Mouse (Mus musculus) heart, embryonic 15.5 days (tissue): ENCODE measurements around the gene Draxin. TPM values are rescaled to one million over a fixed set of nuclear protein-coding genes. Genes with fewer than 3 reads are reported as not detected.

Experiments
- ATAC-seq: fragments of 200-750 bp; cut with Nextera tagmentation; replicated peaks from 2 replicates; pipeline ENCODE4 v1.8.0; 2017; ENCODE audit warnings: low read depth, moderate TSS enrichment; ENCODE audit not compliant: insufficient number of reproducible peaks, insufficient read depth, low FRiP score
- H3K27ac ChIP-seq: fragments of 300-500 bp; sonication (generic); 2 replicates; pipeline ENCODE4 v1.5.1; 2015; ENCODE audit warnings: mild to moderate bottlenecking, inconsistent platforms
- H3K27me3 ChIP-seq: fragments of 300-500 bp; sonication (generic); 2 replicates; pipeline ENCODE4 v1.6.1; 2015; ENCODE audit warnings: inconsistent platforms
- H3K36me3 ChIP-seq: fragments of 300-500 bp; sonication (generic); 2 replicates; pipeline ENCODE4 v1.6.1; 2015; ENCODE audit warnings: mild to moderate bottlenecking, inconsistent platforms
- H3K4me1 ChIP-seq: fragments of 300-500 bp; sonication (generic); replicated peaks from 2 replicates; pipeline ENCODE4 v1.6.1; 2015; ENCODE audit warnings: inconsistent platforms
- H3K4me2 ChIP-seq: fragments of 300-500 bp; sonication (generic); 2 replicates; pipeline ENCODE4 v1.6.1; 2015; ENCODE audit warnings: inconsistent platforms, mild to moderate bottlenecking, moderate library complexity
- H3K4me3 ChIP-seq: fragments of 300-500 bp; sonication (generic); 2 replicates; pipeline ENCODE4 v1.5.1; 2015; ENCODE audit warnings: mild to moderate bottlenecking, inconsistent platforms
- H3K9ac ChIP-seq: fragments of 300-500 bp; sonication (generic); 2 replicates; pipeline ENCODE4 v1.6.1; 2015; ENCODE audit warnings: mild to moderate bottlenecking, inconsistent platforms
- H3K9me3 ChIP-seq: fragments of 300-500 bp; sonication (generic); replicated peaks from 2 replicates; pipeline ENCODE4 v1.6.1; 2016; ENCODE audit warnings: inconsistent platforms
- WGBS: fragments of 180-500 bp; shearing (Covaris S2); methylation state at CpG from one replicate; pipeline ENCODE4 v1.1.7; 2015; ENCODE audit warnings: mixed read lengths; 5-methylcytosine and 5-hydroxymethylcytosine counted together
- polyA plus RNA-seq: library from polyadenylated mRNA; unstranded; fragments of >200 nt; fragmentation: Nextera tagmentation; extraction: Ambion mirVana; gene quantifications from 2 replicates; pipeline ENCODE4 v1.2.1, GENCODE M21; 2015

The Draxin gene
- polyA plus RNA-seq, 1 experiment from 2014 or later: not detected

DNA sequence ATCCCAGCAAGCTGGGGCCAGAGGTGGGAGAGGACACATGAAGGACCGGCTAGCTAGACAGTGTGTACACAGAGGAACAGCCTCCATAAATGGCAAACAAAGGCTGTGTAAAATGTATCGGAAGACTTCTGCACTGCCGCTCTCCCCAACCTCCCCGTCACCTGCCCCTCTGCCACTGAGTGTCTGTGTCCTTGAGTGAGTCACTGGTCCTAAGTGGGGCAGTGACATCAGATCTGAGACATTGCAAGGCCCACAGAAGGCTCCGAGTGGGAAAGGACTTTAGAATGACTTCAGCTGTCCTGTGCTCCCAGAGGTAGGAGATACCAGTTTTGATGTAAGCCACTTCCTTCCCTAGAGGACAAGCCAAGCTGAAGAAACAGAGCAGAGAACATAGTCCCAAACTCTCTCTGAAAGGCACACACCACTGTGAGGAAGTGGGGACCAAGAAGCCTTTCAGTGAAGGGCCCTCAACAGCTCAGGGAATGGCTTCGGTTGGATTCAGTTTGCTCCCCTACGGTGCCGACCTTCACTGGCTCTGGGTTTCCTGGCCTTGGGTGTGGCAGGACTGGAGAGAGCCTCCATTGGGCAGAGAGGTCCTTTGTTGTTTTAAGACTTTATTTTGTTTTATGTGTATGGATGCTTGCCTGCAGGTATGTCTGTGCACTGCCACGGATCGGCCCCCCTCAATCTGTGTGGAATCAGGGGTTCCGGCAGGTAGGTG, 37.8 kb downstream of the Draxin start:
- 81% methylated on average over 11 of the region's 11 CpGs for WGBS
- ATAC-seq: no peak
- Histone ChIP-seq H3K4me3 (no peak overlapping the region), H3K27me3 (no peaks in the 10 kb centered on the region), H3K36me3 (no peaks in the 10 kb centered on the region), H3K9me3 (no peaks in the 10 kb centered on the region), H3K4me1 (peaks cover 5% of the 10 kb centered on the region), H3K4me2 (no peak overlapping the region), H3K27ac (no peak overlapping the region), H3K9ac (no peak overlapping the region)

GRCm38 (mm10) chr4:148091181-148091580, 39.3 kb downstream of the Draxin start:
- ATAC-seq: no peak
- H3K27me3 ChIP-seq: no peaks in the 10 kb centered on the region
- H3K9ac ChIP-seq: no peak overlapping the region
- H3K4me2 ChIP-seq: no peak overlapping the region
- no peaks in the 10 kb centered on the region for H3K36me3 ChIP-seq
- H3K9me3 ChIP-seq: no peaks in the 10 kb centered on the region
- no peak overlapping the region for H3K4me3 ChIP-seq
- H3K4me1 ChIP-seq: peaks cover 15% of the 10 kb centered on the region
- no peak overlapping the region for H3K27ac ChIP-seq
- WGBS: 80% methylated on average over 1 of the region's 1 CpGs

DNA sequence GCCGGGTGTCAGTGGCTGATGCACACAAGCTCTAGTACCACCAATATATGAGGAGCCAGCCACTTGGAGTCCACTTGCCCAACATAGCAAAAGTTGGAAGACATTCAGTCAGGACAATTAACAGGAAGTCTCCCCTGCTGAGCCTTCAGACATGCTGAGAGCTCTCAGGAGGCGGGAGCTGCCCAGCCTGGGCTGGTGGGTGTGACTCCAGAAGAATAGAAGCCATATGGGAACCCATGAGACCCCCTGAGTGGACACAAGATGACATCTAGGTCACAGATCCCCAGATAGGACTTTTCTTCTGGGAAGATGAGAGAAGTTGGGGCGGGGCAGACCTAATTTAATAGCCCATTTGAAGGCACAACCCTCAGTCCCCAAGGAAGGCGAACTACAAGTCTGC, 41.3 kb downstream of the Draxin start:
- Histone ChIP-seq H3K36me3 (no peaks in the 10 kb centered on the region), H3K27ac (no peak overlapping the region)
- 64% methylated on average over 4 of the region's 4 CpGs for WGBS

GRCm38 (mm10) chr4:148087907-148088527, 42.5 kb downstream of the Draxin start, which contains the start of gene Agtrap:
TSS of gene Agtrap (minus strand) at chr4:148088031.
- Histone ChIP-seq H3K9me3 (no peaks in the 10 kb centered on the region), H3K27me3 (no peaks in the 10 kb centered on the region), H3K27ac (peak within 1 kb of the TSS; percentile 86), H3K4me3 (peak within 1 kb of the TSS; percentile 91), H3K4me2 (peak within 1 kb of the TSS; percentile 83), H3K36me3 (no peaks in the 10 kb centered on the region), H3K9ac (peak within 1 kb of the TSS; percentile 89), H3K4me1 (peaks cover 41% of the 10 kb centered on the region)
- ATAC-seq: peak; percentile 82
- 7% methylated on average over 34 of the region's 34 CpGs for WGBS

More for the DNA sequence above, 41.3 kb downstream of the Draxin start:
- H3K9me3 ChIP-seq: no peaks in the 10 kb centered on the region
- H3K4me3 ChIP-seq: no peak overlapping the region
- no peaks in the 10 kb centered on the region for H3K27me3 ChIP-seq
- H3K4me2 ChIP-seq: no peak overlapping the region
- H3K4me1 ChIP-seq: peaks cover 30% of the 10 kb centered on the region
- no peak overlapping the region for H3K9ac ChIP-seq
- no peak for ATAC-seq

- 2% methylated on average over 30 of the region's 30 CpGs for WGBS
- H3K4me2 ChIP-seq: peak overlapping the region; percentile 83
- peak overlapping the region; percentile 86 for H3K27ac ChIP-seq
- H3K9me3 ChIP-seq: no peaks in the 10 kb centered on the region
- H3K36me3 ChIP-seq: no peaks in the 10 kb centered on the region
- peak; percentile 51 for ATAC-seq
- no peaks in the 10 kb centered on the region for H3K27me3 ChIP-seq
- peak overlapping the region; percentile 89 for H3K9ac ChIP-seq
- peak overlapping the region; percentile 91 for H3K4me3 ChIP-seq
- peaks cover 47% of the 10 kb centered on the region for H3K4me1 ChIP-seq
Measured at GRCm38 (mm10) chr4:148087091-148087906, 43.2 kb downstream of the Draxin start.

DNA sequence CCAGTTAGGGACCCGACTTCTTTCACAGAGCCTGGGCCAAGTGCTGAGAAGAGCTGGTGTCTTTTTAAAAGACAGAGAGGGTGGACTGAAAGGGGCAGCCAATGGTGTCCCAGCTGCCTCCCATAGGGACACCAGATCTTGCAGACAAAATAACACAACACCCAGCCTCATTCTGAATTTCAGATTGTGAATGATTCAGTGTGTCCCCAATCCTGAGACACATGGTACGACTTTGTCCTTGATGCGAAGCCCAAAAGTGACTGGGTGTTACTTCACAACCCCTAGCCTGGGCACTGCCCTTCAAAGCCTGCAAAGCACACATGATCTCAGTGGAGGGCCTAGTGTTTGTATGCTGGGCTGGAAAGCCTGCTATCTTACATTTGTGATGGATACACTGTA, 44.6 kb downstream of the Draxin start:
- 72% methylated on average over 3 of the region's 3 CpGs for WGBS
- Histone ChIP-seq H3K27ac (no peak overlapping the region), H3K36me3 (peaks cover 5% of the 10 kb centered on the region; the same call in 1 of the 2 replicates), H3K4me3 (no peak overlapping the region), H3K4me1 (peaks cover 47% of the 10 kb centered on the region), H3K9me3 (no peaks in the 10 kb centered on the region), H3K27me3 (no peaks in the 10 kb centered on the region), H3K4me2 (no peak overlapping the region), H3K9ac (no peak overlapping the region)
- ATAC-seq: no peak

GRCm38 (mm10) chr4:148085131-148085906, 45.2 kb downstream of the Draxin start:
- WGBS: 48% methylated on average over 10 of the region's 10 CpGs
- no peak overlapping the region for H3K27ac ChIP-seq

GRCm38 (mm10) chr4:148084261-148084714, 46.2 kb downstream of the Draxin start:
- Histone ChIP-seq H3K4me3 (no peak overlapping the region), H3K9me3 (no peaks in the 10 kb centered on the region), H3K9ac (no peak overlapping the region), H3K4me2 (no peak overlapping the region), H3K36me3 (peaks cover 11% of the 10 kb centered on the region; the same call in 1 of the 2 replicates), H3K4me1 (peaks cover 47% of the 10 kb centered on the region), H3K27ac (no peak overlapping the region), H3K27me3 (no peaks in the 10 kb centered on the region)
- 28% methylated on average over 7 of the region's 8 CpGs for WGBS
- no peak for ATAC-seq

More at GRCm38 (mm10) chr4:148085131-148085906, 45.2 kb downstream of the Draxin start:
- Histone ChIP-seq H3K9me3 (no peaks in the 10 kb centered on the region), H3K27me3 (no peaks in the 10 kb centered on the region), H3K9ac (no peak overlapping the region), H3K4me1 (peaks cover 47% of the 10 kb centered on the region), H3K4me3 (no peak overlapping the region), H3K4me2 (no peak overlapping the region), H3K36me3 (peaks cover 6% of the 10 kb centered on the region; the same call in 1 of the 2 replicates)
- no peak for ATAC-seq

DNA sequence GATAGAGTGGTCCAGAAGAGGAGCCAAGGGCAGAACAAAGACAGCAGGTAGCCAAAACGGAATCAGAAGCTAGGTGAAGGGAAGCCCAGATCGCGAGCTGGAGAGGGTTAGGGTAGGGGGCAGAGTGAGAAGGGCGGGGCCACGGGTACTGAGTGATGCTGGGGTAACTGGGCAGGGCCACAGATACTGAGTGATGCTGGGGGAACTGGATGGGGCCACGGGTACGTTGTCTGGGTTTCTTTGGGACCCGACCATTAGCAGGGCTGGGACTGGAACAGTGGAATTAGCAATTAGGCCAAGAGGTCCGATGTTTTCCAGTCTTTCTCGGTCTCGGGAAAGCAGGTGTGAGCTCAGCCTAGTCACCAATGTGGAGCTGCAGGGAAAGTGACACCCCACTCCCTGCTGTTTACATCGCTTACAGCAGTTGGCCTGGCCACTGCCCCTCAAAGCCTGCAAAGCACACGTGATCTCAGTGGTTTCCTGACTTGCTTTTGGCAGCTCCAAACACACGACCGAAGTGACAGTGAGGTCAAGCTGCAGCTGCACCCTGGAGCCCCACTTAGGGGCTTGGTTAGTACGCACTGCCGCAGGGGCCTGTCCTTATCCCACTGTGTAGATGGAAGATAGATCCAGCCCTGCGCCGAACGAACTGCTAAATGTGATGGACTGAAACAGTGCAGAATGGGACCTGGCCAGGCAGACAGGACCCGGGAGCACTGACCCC, 47.2 kb downstream of the Draxin start:
- Histone ChIP-seq H3K27ac (0 out of 2 replicates have a peak overlapping the region, but pooled peaks have one; percentile 4), H3K36me3 (peaks cover 11% of the 10 kb centered on the region; the same call in 1 of the 2 replicates), H3K9ac (no peak overlapping the region), H3K9me3 (no peaks in the 10 kb centered on the region), H3K27me3 (no peaks in the 10 kb centered on the region), H3K4me1 (peaks cover 47% of the 10 kb centered on the region), H3K4me2 (no peak overlapping the region), H3K4me3 (no peak overlapping the region)
- no peak for ATAC-seq
- 46% methylated on average over 21 of the region's 21 CpGs for WGBS
